Mouse (Mus musculus): ENCODE measurements at regions not wholly inside any gene's neighbourhood (a gene's known extent, or its start where the extent isn't known, plus 50 kb on each side); places are given as distances from the start of the nearest gene placed in this dataset.
A peak's percentile ranks its signal among the peaks of the same experiment; 100 is the strongest.

DNA sequence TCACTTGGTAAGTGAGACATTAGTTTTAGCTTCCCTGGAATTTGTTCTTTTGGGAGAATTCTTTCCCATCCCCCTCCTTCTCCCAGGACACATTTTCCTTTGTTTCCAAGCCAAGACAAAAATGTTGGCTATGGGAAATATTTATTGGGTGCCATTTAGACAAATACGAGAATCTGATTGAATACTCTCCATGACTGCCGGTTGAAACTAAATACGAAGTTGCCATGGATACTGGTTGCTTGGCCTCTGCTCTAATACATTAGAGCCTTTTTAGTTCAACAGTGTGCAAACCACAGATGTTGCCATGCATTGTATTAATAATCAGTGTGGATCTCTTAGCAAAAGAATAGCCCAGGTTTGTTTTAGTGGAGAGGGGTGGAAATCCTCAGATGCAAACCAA lies 280.3 kb upstream of the Lcorl start:
- peaks cover 3% of the 10 kb centered on the region for H3K4me1 ChIP-seq (ENCODE audit: control insufficient read depth, insufficient read depth, low read depth, low read length)
- H3K27ac ChIP-seq (ENCODE audit: low read depth, low read length), result no peak overlapping the region
- ATAC-seq, result peak; percentile 58; the same call in 1 of the 2 replicates
- no peaks in the 10 kb centered on the region for H3K36me3 ChIP-seq (ENCODE audit: control insufficient read depth, insufficient read depth, low read length)
- no peaks in the 10 kb centered on the region for H3K9me3 ChIP-seq (ENCODE audit: control insufficient read depth, low read length)
- H3K4me3 ChIP-seq (ENCODE audit: low read length), result no peak overlapping the region
- no peak overlapping the region for H3K9ac ChIP-seq (ENCODE audit: low read depth, low read length)
- 9% methylated on average over 3 of the region's 3 CpGs for WGBS
- H3K27me3 ChIP-seq (replicated peaks; ENCODE audit: control insufficient read depth, insufficient read depth, low read length), result no peaks in the 10 kb centered on the region
- H3K4me2 ChIP-seq (ENCODE audit: low read length), result no peak overlapping the region

DNA sequence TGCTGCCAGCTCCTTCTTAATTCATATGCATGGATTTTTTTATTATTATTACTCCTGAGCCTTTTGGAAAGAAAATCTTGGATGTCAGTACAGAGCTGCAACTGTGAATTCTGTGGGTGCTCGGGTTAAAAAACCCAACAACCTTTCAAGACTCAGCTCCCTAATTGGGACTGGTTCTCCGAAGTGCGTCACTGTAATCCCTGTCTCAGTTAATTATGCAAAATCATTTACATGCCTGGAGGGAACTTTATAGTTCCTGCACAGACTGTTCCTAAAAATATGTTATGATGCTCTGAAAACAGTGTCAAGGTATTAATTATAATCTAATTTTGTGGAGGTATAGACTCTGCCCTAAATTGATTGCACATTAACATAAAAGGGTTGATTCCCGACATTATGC lies 250.6 kb upstream of the Lcorl start:
- no peaks in the 10 kb centered on the region for H3K36me3 ChIP-seq (ENCODE audit: control insufficient read depth, insufficient read depth, low read length)
- H3K4me3 ChIP-seq (ENCODE audit: low read length), result no peak overlapping the region
- no peaks in the 10 kb centered on the region for H3K27me3 ChIP-seq (replicated peaks; ENCODE audit: control insufficient read depth, insufficient read depth, low read length)
- 60% methylated on average over 4 of the region's 4 CpGs for WGBS
- no peak overlapping the region for H3K9ac ChIP-seq (ENCODE audit: low read depth, low read length)
- no peak for ATAC-seq
- H3K9me3 ChIP-seq (ENCODE audit: control insufficient read depth, low read length), result no peaks in the 10 kb centered on the region
- no peak overlapping the region for H3K4me2 ChIP-seq (ENCODE audit: low read length)
- no peak overlapping the region for H3K27ac ChIP-seq (ENCODE audit: low read depth, low read length)
- no peaks in the 10 kb centered on the region for H3K4me1 ChIP-seq (ENCODE audit: control insufficient read depth, insufficient read depth, low read depth, low read length)

DNA sequence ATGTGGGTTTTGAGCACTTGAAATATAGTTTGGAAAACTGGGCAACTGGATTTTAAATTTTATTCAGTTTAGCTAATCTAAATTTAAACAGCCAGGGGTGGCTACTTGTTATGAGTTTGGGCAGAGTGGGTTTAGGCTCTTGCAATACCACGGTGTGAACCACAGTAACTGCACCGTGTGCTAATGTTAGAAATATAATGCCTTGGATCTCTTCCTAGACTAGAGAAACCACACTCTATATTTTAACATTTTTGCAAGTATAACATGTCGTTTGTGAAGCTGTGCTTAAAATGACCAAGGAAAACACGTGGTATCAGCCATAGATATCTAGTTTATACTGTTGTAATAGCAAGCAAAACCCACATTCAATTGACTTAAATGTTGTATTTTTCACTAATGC lies 245.9 kb upstream of the Lcorl start:
- no peak overlapping the region for H3K27ac ChIP-seq (ENCODE audit: low read depth, low read length)
- 83% methylated on average over 4 of the region's 4 CpGs for WGBS
- H3K4me3 ChIP-seq (ENCODE audit: low read length), result no peak overlapping the region
- no peak overlapping the region for H3K4me2 ChIP-seq (ENCODE audit: low read length)
- no peaks in the 10 kb centered on the region for H3K4me1 ChIP-seq (ENCODE audit: control insufficient read depth, insufficient read depth, low read depth, low read length)
- H3K36me3 ChIP-seq (ENCODE audit: control insufficient read depth, insufficient read depth, low read length), result no peaks in the 10 kb centered on the region
- no peak overlapping the region for H3K9ac ChIP-seq (ENCODE audit: low read depth, low read length)
- ATAC-seq, result no peak
- no peaks in the 10 kb centered on the region for H3K9me3 ChIP-seq (ENCODE audit: control insufficient read depth, low read length)
- no peaks in the 10 kb centered on the region for H3K27me3 ChIP-seq (replicated peaks; ENCODE audit: control insufficient read depth, insufficient read depth, low read length)

DNA sequence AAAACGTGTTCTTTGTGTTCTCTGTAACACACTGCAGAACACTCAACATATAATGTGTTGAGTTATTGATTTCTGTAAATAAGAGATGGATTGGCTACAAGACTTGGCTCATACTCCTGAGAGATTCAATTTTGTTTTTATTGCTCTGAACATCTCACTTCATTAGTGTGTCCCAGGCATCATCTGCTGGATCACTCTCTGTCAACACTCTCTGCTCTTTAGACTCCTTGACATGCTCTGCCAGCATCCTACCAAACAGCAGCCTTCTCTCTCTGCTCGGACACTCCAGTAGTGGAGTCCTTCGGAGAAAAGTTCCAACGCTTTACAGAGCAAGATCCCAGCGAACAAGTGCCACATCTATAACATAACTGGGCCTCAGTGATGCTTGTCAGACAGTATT lies 235.1 kb upstream of the Lcorl start:
- Histone ChIP-seq H3K4me1 (ENCODE audit: control insufficient read depth, insufficient read depth, low read depth, low read length) (no peaks in the 10 kb centered on the region), H3K36me3 (ENCODE audit: control insufficient read depth, insufficient read depth, low read length) (no peaks in the 10 kb centered on the region), H3K4me2 (ENCODE audit: low read length) (no peak overlapping the region), H3K9ac (ENCODE audit: low read depth, low read length) (no peak overlapping the region), H3K4me3 (ENCODE audit: low read length) (no peak overlapping the region), H3K27ac (ENCODE audit: low read depth, low read length) (no peak overlapping the region), H3K27me3 (replicated peaks; ENCODE audit: control insufficient read depth, insufficient read depth, low read length) (no peaks in the 10 kb centered on the region), H3K9me3 (ENCODE audit: control insufficient read depth, low read length) (no peaks in the 10 kb centered on the region)
- no peak for ATAC-seq
- 85% methylated on average over 5 of the region's 5 CpGs for WGBS

DNA sequence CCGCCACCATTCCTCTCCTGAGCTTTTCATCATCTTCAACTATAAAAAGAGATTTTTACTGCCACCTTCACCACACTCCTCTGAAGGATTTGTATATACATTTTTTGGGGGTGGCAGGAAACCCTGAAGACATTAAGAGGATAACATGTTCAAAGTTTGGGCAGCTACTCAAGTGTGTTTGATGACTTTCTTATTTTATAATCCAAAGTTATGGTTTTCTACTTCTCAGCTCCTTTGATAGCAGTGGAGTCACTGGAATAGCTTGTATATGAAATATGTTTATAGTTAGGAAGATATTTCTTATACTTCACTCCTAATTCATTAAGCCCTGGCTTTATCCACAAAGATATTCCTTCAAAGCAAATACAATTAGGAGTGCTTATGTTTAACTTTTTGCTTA lies 229.5 kb upstream of the Lcorl start:
- Histone ChIP-seq H3K4me3 (ENCODE audit: low read length) (no peak overlapping the region), H3K4me2 (ENCODE audit: low read length) (no peak overlapping the region), H3K9ac (ENCODE audit: low read depth, low read length) (no peak overlapping the region), H3K27me3 (replicated peaks; ENCODE audit: control insufficient read depth, insufficient read depth, low read length) (no peaks in the 10 kb centered on the region), H3K27ac (ENCODE audit: low read depth, low read length) (no peak overlapping the region), H3K36me3 (ENCODE audit: control insufficient read depth, insufficient read depth, low read length) (no peaks in the 10 kb centered on the region), H3K4me1 (ENCODE audit: control insufficient read depth, insufficient read depth, low read depth, low read length) (no peaks in the 10 kb centered on the region), H3K9me3 (ENCODE audit: control insufficient read depth, low read length) (no peaks in the 10 kb centered on the region)
- no peak for ATAC-seq
- 91% methylated on average over 1 of the region's 1 CpGs for WGBS

DNA sequence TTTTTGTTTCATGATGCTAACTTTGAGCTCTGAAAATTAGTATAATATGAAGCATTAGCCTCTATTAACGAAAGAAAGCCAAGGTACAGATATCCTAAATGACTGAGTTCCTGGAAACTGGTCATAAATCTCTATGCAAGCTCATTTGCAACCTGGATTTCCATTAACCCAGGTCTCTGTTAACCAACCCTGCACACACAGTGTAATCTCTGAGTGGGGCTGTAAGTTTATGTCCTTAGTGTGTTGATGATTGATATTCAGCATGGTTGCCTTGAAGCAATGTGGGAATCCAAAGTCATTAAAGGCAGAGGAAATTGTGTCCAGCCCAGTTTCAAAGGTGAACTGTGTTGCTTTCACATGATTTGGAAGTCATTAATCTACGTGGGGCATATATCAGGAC lies 225.9 kb upstream of the Lcorl start:
- Histone ChIP-seq H3K4me1 (ENCODE audit: control insufficient read depth, insufficient read depth, low read depth, low read length) (no peaks in the 10 kb centered on the region), H3K9me3 (ENCODE audit: control insufficient read depth, low read length) (no peaks in the 10 kb centered on the region), H3K27ac (ENCODE audit: low read depth, low read length) (no peak overlapping the region), H3K27me3 (replicated peaks; ENCODE audit: control insufficient read depth, insufficient read depth, low read length) (no peaks in the 10 kb centered on the region), H3K4me2 (ENCODE audit: low read length) (no peak overlapping the region), H3K36me3 (ENCODE audit: control insufficient read depth, insufficient read depth, low read length) (no peaks in the 10 kb centered on the region), H3K4me3 (ENCODE audit: low read length) (no peak overlapping the region), H3K9ac (ENCODE audit: low read depth, low read length) (no peak overlapping the region)
- no peak for ATAC-seq
- WGBS, result 76% methylated on average over 2 of the region's 2 CpGs

DNA sequence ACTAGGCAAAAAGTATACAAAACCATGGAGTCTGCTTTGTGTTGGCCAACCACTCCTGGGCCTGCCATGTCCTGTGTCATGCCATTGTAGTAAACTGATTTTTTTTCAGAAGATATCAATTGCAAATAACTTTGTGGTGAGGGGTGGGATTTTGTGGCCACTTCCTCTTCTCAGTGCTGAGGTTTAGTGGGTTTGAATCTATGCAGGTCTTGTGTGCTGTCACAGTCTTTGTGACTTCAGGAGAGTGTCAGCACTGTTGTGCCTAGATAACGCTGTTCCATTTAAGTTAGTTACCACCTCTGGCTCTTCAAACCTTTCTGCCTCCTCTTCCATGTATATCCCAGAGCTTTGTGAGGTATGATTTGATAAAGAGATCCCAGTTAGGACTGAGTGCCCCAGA lies 216.3 kb upstream of the Lcorl start:
- Histone ChIP-seq H3K9me3 (ENCODE audit: control insufficient read depth, low read length) (no peaks in the 10 kb centered on the region), H3K4me1 (ENCODE audit: control insufficient read depth, insufficient read depth, low read depth, low read length) (no peaks in the 10 kb centered on the region), H3K27ac (ENCODE audit: low read depth, low read length) (no peak overlapping the region), H3K9ac (ENCODE audit: low read depth, low read length) (no peak overlapping the region), H3K4me3 (ENCODE audit: low read length) (no peak overlapping the region), H3K4me2 (ENCODE audit: low read length) (no peak overlapping the region), H3K27me3 (replicated peaks; ENCODE audit: control insufficient read depth, insufficient read depth, low read length) (no peaks in the 10 kb centered on the region), H3K36me3 (ENCODE audit: control insufficient read depth, insufficient read depth, low read length) (no peaks in the 10 kb centered on the region)
- no peak for ATAC-seq
- WGBS, result 100% methylated on average over 1 of the region's 1 CpGs

DNA sequence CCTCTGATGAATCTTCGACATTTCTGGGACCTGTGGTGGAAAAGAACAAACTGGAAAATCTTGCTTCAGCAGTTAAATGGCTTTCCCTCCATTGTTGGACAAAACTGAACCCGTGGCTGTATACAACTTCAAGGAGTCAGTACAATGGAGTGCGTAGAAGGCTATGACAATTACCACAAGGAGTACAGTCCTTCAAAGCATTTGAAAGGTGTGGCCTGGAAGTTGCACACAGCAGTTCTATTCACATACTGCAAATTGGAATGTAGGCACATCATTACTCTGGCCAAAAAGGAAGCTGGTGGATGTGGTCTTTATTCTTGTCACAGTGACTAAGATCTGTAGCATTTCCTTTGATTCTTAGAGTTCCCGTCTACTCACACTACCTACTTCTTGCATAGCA lies 215.7 kb upstream of the Lcorl start:
- Histone ChIP-seq H3K9ac (ENCODE audit: low read depth, low read length) (no peak overlapping the region), H3K36me3 (ENCODE audit: control insufficient read depth, insufficient read depth, low read length) (no peaks in the 10 kb centered on the region), H3K9me3 (ENCODE audit: control insufficient read depth, low read length) (no peaks in the 10 kb centered on the region), H3K27me3 (replicated peaks; ENCODE audit: control insufficient read depth, insufficient read depth, low read length) (no peaks in the 10 kb centered on the region), H3K27ac (ENCODE audit: low read depth, low read length) (no peak overlapping the region), H3K4me3 (ENCODE audit: low read length) (no peak overlapping the region), H3K4me2 (ENCODE audit: low read length) (no peak overlapping the region), H3K4me1 (ENCODE audit: control insufficient read depth, insufficient read depth, low read depth, low read length) (no peaks in the 10 kb centered on the region)
- WGBS, result 73% methylated on average over 4 of the region's 4 CpGs
- no peak for ATAC-seq

DNA sequence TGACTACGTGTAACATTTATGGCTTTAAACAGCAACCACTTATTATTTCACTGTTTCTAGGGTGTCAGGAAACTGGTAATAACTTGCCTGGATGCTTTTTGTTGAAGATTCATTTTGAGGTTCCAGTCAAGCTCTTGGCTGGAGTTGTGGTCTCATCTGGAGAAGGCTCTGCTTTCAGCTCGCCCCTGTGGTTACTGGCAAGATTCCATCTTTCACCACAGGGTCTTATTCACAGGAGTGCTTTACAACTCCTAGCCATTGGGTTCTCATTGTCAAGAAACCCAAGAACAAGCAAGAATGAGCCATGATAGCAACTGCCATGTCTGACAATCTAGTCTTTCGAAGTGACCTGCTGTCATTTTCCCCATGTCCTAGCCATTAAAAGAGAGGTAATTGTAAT lies 202.5 kb upstream of the Lcorl start:
- no peak overlapping the region for H3K9ac ChIP-seq (ENCODE audit: low read depth, low read length)
- no peak for ATAC-seq
- no peaks in the 10 kb centered on the region for H3K4me1 ChIP-seq (ENCODE audit: control insufficient read depth, insufficient read depth, low read depth, low read length)
- 78% methylated on average over 3 of the region's 3 CpGs for WGBS
- no peaks in the 10 kb centered on the region for H3K36me3 ChIP-seq (ENCODE audit: control insufficient read depth, insufficient read depth, low read length)
- no peak overlapping the region for H3K4me2 ChIP-seq (ENCODE audit: low read length)
- H3K27ac ChIP-seq (ENCODE audit: low read depth, low read length), result no peak overlapping the region
- no peaks in the 10 kb centered on the region for H3K9me3 ChIP-seq (ENCODE audit: control insufficient read depth, low read length)
- no peak overlapping the region for H3K4me3 ChIP-seq (ENCODE audit: low read length)
- no peaks in the 10 kb centered on the region for H3K27me3 ChIP-seq (replicated peaks; ENCODE audit: control insufficient read depth, insufficient read depth, low read length)

DNA sequence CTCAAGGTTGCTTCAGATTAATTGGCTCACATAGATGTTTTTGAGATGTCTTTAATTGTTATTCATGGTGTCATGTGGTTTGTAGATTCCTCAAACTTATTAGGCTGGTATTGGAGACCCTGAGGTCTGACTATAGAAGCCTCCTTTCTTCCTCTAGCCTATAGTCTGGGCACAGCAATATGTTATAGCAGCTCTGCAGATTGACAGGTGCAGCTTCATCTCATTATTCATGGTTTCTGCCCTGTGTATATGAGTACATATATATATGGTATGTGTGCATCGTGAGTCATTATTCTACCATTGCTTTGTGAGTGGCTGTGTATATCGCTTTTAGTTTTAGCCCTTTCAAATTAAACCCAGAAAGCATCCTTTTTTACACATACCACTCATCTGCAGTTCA lies 197.4 kb upstream of the Lcorl start:
- ATAC-seq, result no peak

More for the DNA sequence above, 197.4 kb upstream of the Lcorl start:
- H3K4me3 ChIP-seq (ENCODE audit: low read length), result no peak overlapping the region
- no peaks in the 10 kb centered on the region for H3K9me3 ChIP-seq (ENCODE audit: control insufficient read depth, low read length)
- no peaks in the 10 kb centered on the region for H3K36me3 ChIP-seq (ENCODE audit: control insufficient read depth, insufficient read depth, low read length)
- H3K27ac ChIP-seq (ENCODE audit: low read depth, low read length), result no peak overlapping the region
- H3K9ac ChIP-seq (ENCODE audit: low read depth, low read length), result no peak overlapping the region
- WGBS, result 87% methylated on average over 2 of the region's 2 CpGs
- H3K4me2 ChIP-seq (ENCODE audit: low read length), result no peak overlapping the region
- H3K4me1 ChIP-seq (ENCODE audit: control insufficient read depth, insufficient read depth, low read depth, low read length), result peaks cover 4% of the 10 kb centered on the region; the same call in 1 of the 2 replicates
- H3K27me3 ChIP-seq (replicated peaks; ENCODE audit: control insufficient read depth, insufficient read depth, low read length), result no peaks in the 10 kb centered on the region
